Mouse (Mus musculus): ENCODE data around the gene Ggnbp2.
A peak's percentile ranks its signal among the peaks of the same experiment; 100 is the strongest.

Gene Ggnbp2

GRCm38 (mm10) chr11:84870337-84871043 lies at the start of gene Ggnbp2:
Gene Ggnbp2, minus strand, starts transcription at chr11:84870817.
- peak; percentile 94 for DNase-seq

GRCm38 (mm10) chr11:84919951-84920350 lies 49.3 kb upstream of the Ggnbp2 start:
- no peak for DNase-seq

- peak; percentile 23 for DNase-seq
These were observed 48.7 kb upstream of the Ggnbp2 start for GRCm38 (mm10) chr11:84919276-84919675.

- peak; percentile 87 for DNase-seq
These were observed 47.8 kb upstream of the Ggnbp2 start for GRCm38 (mm10) chr11:84918425-84918824.

GRCm38 (mm10) chr11:84916703-84917300 lies 46.2 kb upstream of the Ggnbp2 start:
- DNase-seq, result no peak

GRCm38 (mm10) chr11:84916053-84916702 lies 45.6 kb upstream of the Ggnbp2 start, which contains the start of gene Znhit3:
Gene Znhit3, minus strand, starts transcription at chr11:84916366.
- DNase-seq, result peak; percentile 87

GRCm38 (mm10) chr11:84914673-84915072 lies 44.1 kb upstream of the Ggnbp2 start:
- no peak for DNase-seq

GRCm38 (mm10) chr11:84910411-84910810 lies 39.8 kb upstream of the Ggnbp2 start:
- no peak for DNase-seq

- no peak for DNase-seq
These were observed 37.9 kb upstream of the Ggnbp2 start for GRCm38 (mm10) chr11:84908480-84908879.

- no peak for DNase-seq
These were observed 36.5 kb upstream of the Ggnbp2 start for GRCm38 (mm10) chr11:84907081-84907480.

- DNase-seq, result no peak
These were observed 34.1 kb upstream of the Ggnbp2 start for GRCm38 (mm10) chr11:84904597-84905144.

GRCm38 (mm10) chr11:84893113-84893512 lies 22.5 kb upstream of the Ggnbp2 start:
- DNase-seq, result no peak

GRCm38 (mm10) chr11:84891705-84892104 lies 21.1 kb upstream of the Ggnbp2 start:
- no peak for DNase-seq

- no peak for DNase-seq
These were observed 18.9 kb upstream of the Ggnbp2 start for GRCm38 (mm10) chr11:84889492-84889891.

- DNase-seq, result no peak
These were observed 17.4 kb upstream of the Ggnbp2 start for GRCm38 (mm10) chr11:84888025-84888424.

- DNase-seq, result no peak
These were observed 16.3 kb upstream of the Ggnbp2 start for GRCm38 (mm10) chr11:84886767-84887511.

- DNase-seq, result no peak
These were observed 15.6 kb upstream of the Ggnbp2 start for GRCm38 (mm10) chr11:84886236-84886635.

GRCm38 (mm10) chr11:84885238-84885637 lies 14.6 kb upstream of the Ggnbp2 start:
- no peak for DNase-seq

GRCm38 (mm10) chr11:84882346-84882745 lies 11.7 kb upstream of the Ggnbp2 start:
- no peak for DNase-seq

- no peak for DNase-seq
These were observed 10.4 kb upstream of the Ggnbp2 start for GRCm38 (mm10) chr11:84880971-84881370.

GRCm38 (mm10) chr11:84880465-84880961 lies 9.9 kb upstream of the Ggnbp2 start:
- peak; percentile 69 for DNase-seq

- DNase-seq, result peak; percentile 82
These were observed 9.3 kb upstream of the Ggnbp2 start, which contains the start of the genes Myo19 and Pigw for GRCm38 (mm10) chr11:84879772-84880464. Gene Myo19, plus strand, starts transcription at chr11:84880148. Gene Pigw, minus strand, starts transcription at chr11:84880285.

All from cerebellum, adult 9-11 months (tissue).